Mouse (Mus musculus): ENCODE results near the gene Olfr279. TPM values are rescaled to one million over a fixed set of nuclear protein-coding genes. Genes with fewer than 3 reads are reported as not detected.

Olfr279 gene
- total RNA-seq (2018; cell fraction: chromatin; rRNA removed) = not detected
- not detected for total RNA-seq (2018; cell fraction: cytosol; rRNA removed)
- not detected for total RNA-seq (2018; cell fraction: nucleus; rRNA removed)
- not detected in 3 replicates for polyA plus RNA-seq (2018)

DNA sequence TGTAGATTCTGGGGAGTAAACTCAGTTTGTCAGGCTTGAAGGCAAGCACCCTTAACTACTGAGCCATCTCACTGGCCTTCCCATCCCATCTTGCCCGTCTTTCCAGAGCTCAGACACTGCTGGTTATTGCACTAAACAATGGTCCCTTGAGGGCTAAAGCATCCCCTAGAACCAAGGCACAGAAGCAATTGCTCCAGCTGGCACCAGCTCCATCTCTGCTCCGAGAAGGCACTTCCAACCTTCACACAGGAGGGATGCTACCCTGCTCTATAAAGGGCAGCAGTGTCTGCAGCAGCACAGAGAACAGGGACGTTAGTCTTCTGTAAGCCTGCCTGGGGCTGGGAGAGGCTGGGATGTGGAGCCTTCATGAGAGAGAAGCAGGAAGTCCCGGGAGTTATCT, at the start of gene Olfr279:
Olfr279 (plus strand) TSS at position 301 of the 400 bp plus-strand sequence.
- H3K4me3 ChIP-seq (ENCODE audit: inconsistent target) = no peak within 1 kb of the TSS
- H3K36me3 ChIP-seq (ENCODE audit: inconsistent target) = no peaks in the 10 kb centered on the region
- H3K27ac ChIP-seq = no peak within 1 kb of the TSS
- 70% methylated on average over 4 of the region's 4 CpGs for WGBS (ENCODE audit: missing documents)
- no peaks in the 10 kb centered on the region for H3K79me2 ChIP-seq (ENCODE audit: inconsistent target)

DNA sequence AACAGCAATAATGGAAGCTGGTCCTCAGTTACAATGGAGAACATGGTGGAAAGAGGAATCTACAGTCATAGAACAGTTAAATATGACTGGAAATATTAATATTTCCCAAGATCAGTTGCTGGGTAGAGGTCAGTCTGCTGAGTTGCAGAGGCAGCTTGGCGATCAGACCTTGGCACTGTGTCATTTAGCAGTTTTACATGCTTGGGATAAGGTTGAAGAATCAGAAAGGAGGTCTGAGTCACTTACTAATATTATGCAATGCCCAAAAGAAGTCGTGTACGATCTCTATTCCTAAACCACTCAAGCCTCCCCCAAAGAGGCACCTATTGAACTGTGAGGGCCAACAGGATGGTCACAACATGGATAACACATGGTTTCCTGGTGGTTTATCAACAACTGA, 47.6 kb upstream of the Olfr279 start:
- no peaks in the 10 kb centered on the region for H3K79me2 ChIP-seq (ENCODE audit: inconsistent target)
- no peak overlapping the region for H3K27ac ChIP-seq
- H3K36me3 ChIP-seq (ENCODE audit: inconsistent target) = no peaks in the 10 kb centered on the region
- H3K4me3 ChIP-seq (ENCODE audit: inconsistent target) = no peak overlapping the region
- WGBS (ENCODE audit: missing documents) = 82% methylated on average over 3 of the region's 3 CpGs

DNA sequence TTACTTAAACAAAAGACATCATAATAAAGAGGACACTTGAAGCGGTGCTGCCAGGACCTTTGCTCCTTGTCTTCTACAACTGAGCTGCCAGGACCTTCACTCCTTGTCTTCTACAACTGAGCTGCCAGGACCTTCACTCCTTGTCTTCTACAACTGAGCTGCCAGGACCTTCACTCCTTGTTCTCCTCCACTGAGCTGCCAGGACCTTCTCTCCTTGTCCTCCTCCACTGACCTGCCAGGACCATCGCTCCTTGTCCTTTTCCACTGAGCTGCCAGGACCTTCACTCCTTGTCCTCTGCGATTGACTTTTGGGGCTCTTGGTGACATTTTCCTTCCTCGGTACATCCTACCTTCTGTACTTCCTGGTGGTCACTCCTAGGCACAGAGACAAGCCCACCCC, 43.7 kb upstream of the Olfr279 start:
- WGBS (ENCODE audit: missing documents) = 73% methylated on average over 4 of the region's 4 CpGs
- Histone ChIP-seq H3K4me3 (ENCODE audit: inconsistent target) (no peak overlapping the region), H3K36me3 (ENCODE audit: inconsistent target) (no peaks in the 10 kb centered on the region), H3K27ac (no peak overlapping the region), H3K79me2 (ENCODE audit: inconsistent target) (no peaks in the 10 kb centered on the region)

DNA sequence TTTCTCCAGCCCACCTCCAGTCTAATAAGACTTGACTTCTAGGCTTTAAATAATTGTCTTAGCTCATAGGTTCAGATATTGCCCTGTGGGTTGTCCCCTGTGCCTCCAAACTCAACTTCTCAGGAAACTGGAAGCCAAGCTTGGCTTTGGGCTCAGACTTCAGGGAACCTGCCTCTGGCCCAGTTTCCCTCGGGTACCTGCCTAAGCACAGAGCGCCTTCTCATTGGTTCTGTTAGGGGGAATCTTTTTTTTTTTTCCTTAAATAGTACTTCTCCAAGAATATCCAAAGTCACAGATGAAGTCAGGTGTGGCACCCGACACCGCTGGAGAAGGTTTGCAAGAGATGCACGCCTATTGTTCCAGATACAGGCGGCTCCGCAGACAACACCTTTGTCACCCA, 39.9 kb upstream of the Olfr279 start, which contains the start of gene Olfr281:
Olfr281 (plus strand) TSS at position 301 of the 400 bp plus-strand sequence.
- no peaks in the 10 kb centered on the region for H3K36me3 ChIP-seq (ENCODE audit: inconsistent target)
- H3K4me3 ChIP-seq (ENCODE audit: inconsistent target) = no peak within 1 kb of the TSS
- H3K79me2 ChIP-seq (ENCODE audit: inconsistent target) = no peaks in the 10 kb centered on the region
- WGBS (ENCODE audit: missing documents) = 85% methylated on average over 7 of the region's 7 CpGs
- H3K27ac ChIP-seq = no peak within 1 kb of the TSS

DNA sequence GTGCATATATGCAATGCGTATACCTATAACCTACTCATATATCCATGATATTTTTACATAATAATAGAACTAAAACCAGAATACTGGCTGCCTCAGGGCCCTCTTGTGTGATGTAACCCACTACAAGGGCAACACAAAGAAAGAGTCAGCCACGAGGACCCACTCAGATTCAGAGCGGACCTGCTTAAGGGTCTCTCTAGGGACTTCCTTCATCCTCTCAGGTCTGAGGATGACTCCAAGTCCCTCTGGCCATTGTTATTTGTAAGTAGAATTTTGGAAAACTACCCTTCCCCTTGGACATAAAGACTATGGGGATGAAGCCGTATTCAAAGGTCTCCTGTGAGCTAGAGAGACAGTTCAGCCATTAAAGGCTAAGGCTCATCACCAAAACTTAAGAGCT, 22.6 kb upstream of the Olfr279 start, which contains the start of gene OR5BS1P:
OR5BS1P (plus strand) TSS at position 301 of the 400 bp plus-strand sequence.
- WGBS (ENCODE audit: missing documents) = 89% methylated on average over 4 of the region's 4 CpGs

DNA sequence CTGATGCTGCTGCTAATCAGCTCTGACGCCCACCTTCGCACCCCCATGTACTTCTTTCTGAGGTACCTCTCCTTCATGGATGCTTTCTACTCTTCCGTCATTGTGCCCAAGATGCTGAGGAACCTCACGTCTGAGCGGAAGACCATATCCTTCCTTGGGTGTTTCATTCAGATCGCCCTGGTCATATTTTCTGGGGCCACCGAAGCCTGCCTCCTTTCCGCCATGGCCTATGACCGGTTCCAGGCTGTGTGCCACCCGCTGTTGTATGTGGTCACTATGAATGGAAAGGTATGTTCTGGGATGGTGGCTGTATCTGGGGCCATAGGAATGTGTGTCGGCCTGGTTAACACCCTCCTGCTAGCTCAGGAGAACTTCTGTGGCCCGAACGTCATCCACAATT, 20.7 kb upstream of the Olfr279 start:
- WGBS (ENCODE audit: missing documents) = 94% methylated on average over 13 of the region's 13 CpGs
- no peak overlapping the region for H3K27ac ChIP-seq
- H3K36me3 ChIP-seq (ENCODE audit: inconsistent target) = no peaks in the 10 kb centered on the region
- H3K79me2 ChIP-seq (ENCODE audit: inconsistent target) = no peaks in the 10 kb centered on the region
- no peak overlapping the region for H3K4me3 ChIP-seq (ENCODE audit: inconsistent target)

More for the DNA sequence above, 22.6 kb upstream of the Olfr279 start, which contains the start of gene OR5BS1P:
- Histone ChIP-seq H3K36me3 (ENCODE audit: inconsistent target) (no peaks in the 10 kb centered on the region), H3K4me3 (ENCODE audit: inconsistent target) (no peak within 1 kb of the TSS), H3K79me2 (ENCODE audit: inconsistent target) (no peaks in the 10 kb centered on the region), H3K27ac (no peak within 1 kb of the TSS)

DNA sequence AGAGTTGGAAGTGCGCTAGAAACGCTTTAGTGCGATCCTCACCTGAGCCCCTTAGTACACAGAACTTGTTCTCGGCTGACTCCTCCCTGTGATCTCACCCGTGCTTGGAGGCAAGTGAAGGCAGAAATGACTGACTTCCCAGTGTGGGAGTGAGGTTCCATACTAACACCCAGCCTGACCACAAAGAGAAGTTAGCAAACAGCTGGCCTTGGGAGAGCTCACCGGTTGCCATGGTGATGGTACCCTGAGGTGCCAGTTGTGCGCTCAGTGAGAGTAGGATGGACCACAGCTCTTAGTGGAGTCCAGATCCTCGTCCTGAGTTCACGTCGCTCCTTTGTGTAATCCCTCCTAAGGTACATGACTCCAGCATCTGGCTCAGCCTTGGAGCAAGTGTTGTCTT, 17.2 kb upstream of the Olfr279 start:
- Histone ChIP-seq H3K4me3 (ENCODE audit: inconsistent target) (no peak overlapping the region), H3K36me3 (ENCODE audit: inconsistent target) (no peaks in the 10 kb centered on the region), H3K79me2 (ENCODE audit: inconsistent target) (no peaks in the 10 kb centered on the region), H3K27ac (no peak overlapping the region)
- WGBS (ENCODE audit: missing documents) = 81% methylated on average over 10 of the region's 10 CpGs

DNA sequence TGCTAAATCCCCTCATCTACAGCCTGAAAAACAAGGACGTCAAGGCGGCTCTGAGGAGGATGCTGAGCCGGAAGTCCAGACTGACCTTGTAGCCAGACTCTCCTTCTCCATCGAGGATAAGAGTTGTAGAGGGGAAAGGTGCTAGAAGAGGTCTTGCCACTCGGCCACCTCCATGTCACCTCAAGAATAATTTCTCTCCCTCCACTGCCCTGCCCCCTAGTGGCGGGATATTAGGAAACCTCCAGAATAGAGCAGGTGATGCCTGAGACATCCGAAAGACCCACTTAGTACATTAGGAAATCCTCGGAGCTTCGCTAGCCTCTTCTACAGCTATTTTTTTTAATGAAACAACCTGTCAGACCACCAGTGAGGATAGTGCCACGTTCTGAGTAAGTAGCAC, 16.8 kb upstream of the Olfr279 start:
- Histone ChIP-seq H3K36me3 (ENCODE audit: inconsistent target) (no peaks in the 10 kb centered on the region), H3K27ac (no peak overlapping the region), H3K79me2 (ENCODE audit: inconsistent target) (no peaks in the 10 kb centered on the region), H3K4me3 (ENCODE audit: inconsistent target) (no peak overlapping the region)
- 52% methylated on average over 10 of the region's 10 CpGs for WGBS (ENCODE audit: missing documents)

DNA sequence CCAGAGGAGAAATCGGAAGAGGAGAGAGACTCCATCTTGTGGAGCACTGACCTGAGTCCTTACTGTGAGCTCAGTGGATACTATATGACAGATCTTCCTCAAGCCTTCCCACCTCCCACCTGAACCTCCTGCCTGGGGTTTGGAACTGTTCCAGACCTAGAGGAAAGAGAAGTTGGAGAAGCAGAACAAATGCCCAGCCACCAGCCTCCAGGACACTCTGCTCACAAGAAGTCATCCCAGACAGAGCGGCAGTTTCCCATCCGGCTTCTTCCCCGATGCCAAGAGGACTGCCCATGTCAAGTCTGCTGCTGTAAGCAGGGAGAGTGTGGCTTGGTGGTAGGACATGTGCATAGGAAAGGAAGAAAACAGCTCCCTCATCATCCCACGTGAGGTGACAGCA, 15.9 kb upstream of the Olfr279 start:
- Histone ChIP-seq H3K4me3 (ENCODE audit: inconsistent target) (no peak overlapping the region), H3K36me3 (ENCODE audit: inconsistent target) (no peaks in the 10 kb centered on the region), H3K79me2 (ENCODE audit: inconsistent target) (no peaks in the 10 kb centered on the region), H3K27ac (no peak overlapping the region)
- WGBS (ENCODE audit: missing documents) = 76% methylated on average over 5 of the region's 5 CpGs

DNA sequence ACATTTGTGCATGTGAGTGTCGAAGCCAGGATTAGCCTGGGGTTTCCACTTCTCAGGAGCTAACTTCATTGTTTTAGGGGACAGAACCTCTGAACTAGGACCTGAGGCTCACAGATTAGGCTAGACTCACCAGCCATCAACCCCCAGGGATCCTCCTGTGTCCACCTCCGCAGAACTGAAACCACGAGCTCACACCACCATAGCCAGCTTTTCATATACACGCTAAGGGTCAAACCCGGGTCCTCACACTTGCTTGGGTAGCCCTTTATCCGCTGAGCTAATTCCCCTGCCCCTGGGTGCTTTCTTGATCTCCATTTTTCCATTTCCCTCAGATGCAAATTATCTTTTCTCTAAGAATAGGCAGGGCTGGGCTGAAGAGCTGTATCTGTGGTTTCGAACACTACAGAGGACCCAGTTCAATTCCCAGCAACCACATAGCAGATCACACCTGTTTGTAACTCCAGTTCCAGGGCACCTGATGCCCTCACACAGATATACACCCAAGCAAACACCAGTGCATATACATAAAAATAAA, 12.6 kb upstream of the Olfr279 start:
- WGBS (ENCODE audit: missing documents) = 79% methylated on average over 7 of the region's 7 CpGs
- no peaks in the 10 kb centered on the region for H3K36me3 ChIP-seq (ENCODE audit: inconsistent target)
- H3K4me3 ChIP-seq (ENCODE audit: inconsistent target) = no peak overlapping the region
- no peak overlapping the region for H3K27ac ChIP-seq
- H3K79me2 ChIP-seq (ENCODE audit: inconsistent target) = no peaks in the 10 kb centered on the region

DNA sequence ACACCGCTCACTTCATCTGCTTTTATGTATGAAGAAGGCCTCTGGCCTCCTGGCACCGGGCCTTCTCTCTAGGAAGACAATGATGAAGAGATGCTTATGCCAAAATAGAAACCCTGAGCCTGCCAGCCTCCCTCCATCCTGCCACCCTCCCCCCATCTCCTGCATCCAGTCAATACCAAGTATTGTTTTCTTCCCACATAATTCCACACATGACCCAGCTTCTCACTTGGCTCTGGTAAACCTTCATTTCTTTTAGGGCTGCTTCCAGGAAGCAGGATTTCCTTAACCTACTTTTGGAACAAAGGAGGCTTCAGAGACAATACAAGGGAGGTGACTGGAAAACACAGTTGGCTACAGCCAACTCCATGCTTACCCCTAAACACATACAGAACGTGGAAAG, 9.5 kb upstream of the Olfr279 start, which contains the start of gene Lalba:
Lalba (minus strand) TSS at position 21 of the 400 bp plus-strand sequence.
- 93% methylated on average over 3 of the region's 3 CpGs for WGBS (ENCODE audit: missing documents)
- no peak within 1 kb of the TSS for H3K4me3 ChIP-seq (ENCODE audit: inconsistent target)
- H3K36me3 ChIP-seq (ENCODE audit: inconsistent target) = no peaks in the 10 kb centered on the region
- no peaks in the 10 kb centered on the region for H3K79me2 ChIP-seq (ENCODE audit: inconsistent target)
- H3K27ac ChIP-seq = peak within 1 kb of the TSS; percentile 86

DNA sequence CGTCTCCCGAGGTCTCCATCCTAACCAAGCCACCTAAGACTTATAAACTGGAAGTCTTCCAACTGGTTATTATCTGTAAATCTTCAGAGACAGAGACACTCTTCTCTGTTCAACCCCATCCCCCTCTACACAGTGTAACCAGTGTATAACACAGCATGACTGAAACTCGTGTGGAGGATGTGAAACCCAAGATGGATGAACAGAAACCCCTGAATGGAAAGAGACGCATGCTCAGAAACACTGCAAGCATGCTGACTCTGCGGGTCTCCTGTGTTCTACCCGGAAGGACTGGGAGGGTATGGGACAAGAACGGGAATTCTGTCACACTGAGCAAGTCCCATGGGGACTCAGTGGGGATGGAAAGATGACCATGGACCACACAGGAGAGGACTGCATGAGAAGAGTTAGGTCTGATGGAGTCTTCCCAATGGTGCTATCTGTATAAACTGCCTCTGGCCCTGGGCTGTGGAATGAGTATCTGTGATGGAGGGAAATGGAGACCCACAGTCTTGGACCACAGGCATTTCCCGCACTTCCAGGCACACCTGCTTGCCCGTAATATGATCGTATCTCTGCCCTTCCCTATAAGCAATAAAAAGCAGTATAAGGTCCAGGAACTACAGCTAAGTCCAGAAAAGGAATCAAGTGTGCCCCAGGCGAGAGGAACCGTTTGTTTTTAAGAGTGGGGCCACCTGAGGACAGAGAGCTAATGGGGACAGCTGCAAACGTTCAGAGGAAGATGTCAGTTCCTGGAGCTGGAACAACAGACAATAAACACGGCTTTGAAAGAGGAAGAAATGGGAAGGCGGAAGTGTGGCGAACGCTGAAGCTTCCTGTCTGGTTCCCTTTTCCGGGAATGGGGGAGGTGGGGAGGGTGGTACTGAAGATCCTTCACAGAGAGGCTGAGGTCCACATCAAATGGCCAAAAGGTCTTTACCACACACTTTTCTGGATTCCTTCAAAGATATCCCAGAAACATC, 8.0 kb upstream of the Olfr279 start:
- WGBS (ENCODE audit: missing documents) = 12% methylated on average over 18 of the region's 18 CpGs
- H3K36me3 ChIP-seq (ENCODE audit: inconsistent target) = no peaks in the 10 kb centered on the region
- no peaks in the 10 kb centered on the region for H3K79me2 ChIP-seq (ENCODE audit: inconsistent target)
- peak overlapping the region; percentile 86 for H3K27ac ChIP-seq
- no peak overlapping the region for H3K4me3 ChIP-seq (ENCODE audit: inconsistent target)

DNA sequence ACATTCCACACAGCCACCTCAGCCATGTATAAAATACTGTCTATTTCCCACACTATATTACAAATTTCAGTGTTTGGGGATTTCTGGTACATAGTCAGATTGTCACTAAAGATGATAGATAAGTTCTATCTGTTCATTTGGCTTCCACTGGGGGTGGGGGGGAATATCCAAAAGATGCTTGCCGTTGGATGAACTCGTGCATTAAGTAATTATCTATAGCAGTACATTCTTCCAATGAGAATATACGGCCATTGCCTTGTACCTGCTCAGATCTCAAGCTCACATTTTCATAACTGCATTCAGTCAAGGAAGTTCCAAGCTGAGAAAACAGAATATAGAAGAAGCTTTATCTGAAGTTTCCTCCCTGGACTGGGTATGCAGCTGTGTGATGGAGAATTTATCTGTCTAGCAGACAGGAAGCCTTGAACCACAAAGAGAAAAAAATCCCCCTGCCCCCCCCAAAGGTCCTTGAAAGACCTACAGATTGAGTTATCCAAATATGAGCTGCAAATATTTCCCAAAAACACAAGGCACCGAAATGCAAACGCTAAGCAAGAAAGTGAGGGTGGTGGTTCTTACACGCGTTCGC, 5.7 kb upstream of the Olfr279 start:
- H3K4me3 ChIP-seq (ENCODE audit: inconsistent target) = no peak overlapping the region
- no peak overlapping the region for H3K27ac ChIP-seq
- WGBS (ENCODE audit: missing documents) = 75% methylated on average over 8 of the region's 8 CpGs

DNA sequence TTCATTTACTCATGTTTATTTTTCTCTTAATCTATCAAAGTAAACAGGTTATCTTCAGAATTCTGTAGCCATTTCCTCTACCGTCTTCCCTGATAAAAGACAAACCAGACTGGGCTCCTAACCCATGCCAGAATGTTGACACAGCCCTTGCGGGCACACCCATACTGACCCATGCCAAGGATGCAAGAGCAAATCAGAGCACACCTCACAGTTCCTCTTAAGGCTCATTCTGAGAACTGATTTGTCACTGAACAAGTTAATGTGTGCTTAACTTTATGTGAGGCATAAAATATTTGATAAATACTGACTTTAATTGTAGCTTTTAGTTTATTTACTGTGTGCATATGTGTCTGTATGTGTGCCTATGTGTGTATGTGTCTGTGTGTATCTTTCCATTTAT, 870 bp upstream of the Olfr279 start:
- Histone ChIP-seq H3K79me2 (ENCODE audit: inconsistent target) (no peaks in the 10 kb centered on the region), H3K27ac (no peak overlapping the region), H3K36me3 (ENCODE audit: inconsistent target) (no peaks in the 10 kb centered on the region), H3K4me3 (ENCODE audit: inconsistent target) (no peak overlapping the region)
- WGBS (ENCODE audit: missing documents) = 71% methylated on average over 2 of the region's 2 CpGs

More for the DNA sequence above, 5.7 kb upstream of the Olfr279 start:
- Histone ChIP-seq H3K36me3 (ENCODE audit: inconsistent target) (no peaks in the 10 kb centered on the region), H3K79me2 (ENCODE audit: inconsistent target) (no peaks in the 10 kb centered on the region)

Measured in macrophage (primary cell).